Mouse (Mus musculus): ENCODE results near the gene Rhbdd1. TPM values are rescaled to one million over a fixed set of nuclear protein-coding genes. Genes with fewer than 3 reads are reported as not detected.

Rhbdd1 gene
- polyA plus RNA-seq, 1 experiment from 2014 or later = 6.6 TPM

DNA sequence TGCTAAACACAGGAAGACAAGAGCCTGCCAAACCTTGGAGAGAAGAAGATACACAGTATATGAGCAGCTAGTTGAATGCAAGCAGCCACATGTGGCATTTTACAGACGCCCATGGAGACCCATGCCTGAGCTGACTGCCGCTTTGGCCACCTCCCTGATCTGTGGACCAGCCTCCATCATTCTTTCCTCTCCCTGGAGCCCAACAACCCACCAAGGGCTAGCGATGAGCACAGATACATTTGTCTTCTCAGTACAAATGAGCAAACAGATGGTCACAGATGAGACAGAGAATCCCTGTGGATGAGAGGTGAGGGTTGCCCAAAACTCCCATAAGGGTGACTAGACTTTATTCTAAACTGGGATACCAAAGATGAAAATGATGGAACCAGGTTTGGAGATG, 137.8 kb downstream of the Rhbdd1 start:
- no peak for ATAC-seq (ENCODE audit: insufficient number of reproducible peaks, insufficient read depth, low FRiP score, low read depth)
- H3K4me2 ChIP-seq (replicated peaks; ENCODE audit: low read depth, low read length) = no peak overlapping the region
- 87% methylated on average over 3 of the region's 3 CpGs for WGBS

DNA sequence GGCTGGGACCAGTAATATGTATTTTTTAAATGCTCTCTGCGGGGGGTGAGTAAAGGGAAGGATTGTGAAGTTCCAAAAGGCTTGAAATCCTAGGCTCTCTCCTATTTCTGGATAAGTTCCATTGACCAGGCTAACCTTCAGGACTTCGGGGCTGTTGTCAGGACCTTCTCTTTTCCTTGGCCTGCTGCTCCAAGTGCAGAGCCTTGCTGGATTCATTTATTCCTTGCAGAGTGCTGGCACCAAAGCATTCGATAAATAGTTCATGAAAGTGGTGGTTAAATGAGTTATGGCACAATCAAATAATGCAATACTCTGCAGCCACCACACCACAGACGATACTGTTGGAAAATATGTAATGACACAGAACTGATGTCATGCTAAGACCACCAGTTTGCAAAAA, 143.1 kb downstream of the Rhbdd1 start:
- ATAC-seq (ENCODE audit: insufficient number of reproducible peaks, insufficient read depth, low FRiP score, low read depth) = no peak
- Histone ChIP-seq H3K27ac (ENCODE audit: low read length) (no peak overlapping the region), H3K9ac (replicated peaks; ENCODE audit: low read depth, low read length) (no peak overlapping the region), H3K4me1 (ENCODE audit: control insufficient read depth, insufficient read depth, low read length) (no peaks in the 10 kb centered on the region), H3K36me3 (ENCODE audit: control insufficient read depth, insufficient read depth, low read length) (no peaks in the 10 kb centered on the region), H3K4me3 (ENCODE audit: low read depth, low read length) (no peak overlapping the region), H3K4me2 (replicated peaks; ENCODE audit: low read depth, low read length) (no peak overlapping the region), H3K27me3 (ENCODE audit: control insufficient read depth, insufficient read depth, low read length) (no peaks in the 10 kb centered on the region), H3K9me3 (ENCODE audit: control insufficient read depth, low read depth, low read length) (no peaks in the 10 kb centered on the region)
- WGBS = 77% methylated on average over 4 of the region's 4 CpGs

More for the DNA sequence above, 137.8 kb downstream of the Rhbdd1 start:
- H3K9me3 ChIP-seq (ENCODE audit: control insufficient read depth, low read depth, low read length) = no peaks in the 10 kb centered on the region
- H3K9ac ChIP-seq (replicated peaks; ENCODE audit: low read depth, low read length) = no peak overlapping the region
- no peak overlapping the region for H3K27ac ChIP-seq (ENCODE audit: low read length)
- no peaks in the 10 kb centered on the region for H3K4me1 ChIP-seq (ENCODE audit: control insufficient read depth, insufficient read depth, low read length)
- no peak overlapping the region for H3K4me3 ChIP-seq (ENCODE audit: low read depth, low read length)
- H3K27me3 ChIP-seq (ENCODE audit: control insufficient read depth, insufficient read depth, low read length) = no peaks in the 10 kb centered on the region
- H3K36me3 ChIP-seq (ENCODE audit: control insufficient read depth, insufficient read depth, low read length) = no peaks in the 10 kb centered on the region

DNA sequence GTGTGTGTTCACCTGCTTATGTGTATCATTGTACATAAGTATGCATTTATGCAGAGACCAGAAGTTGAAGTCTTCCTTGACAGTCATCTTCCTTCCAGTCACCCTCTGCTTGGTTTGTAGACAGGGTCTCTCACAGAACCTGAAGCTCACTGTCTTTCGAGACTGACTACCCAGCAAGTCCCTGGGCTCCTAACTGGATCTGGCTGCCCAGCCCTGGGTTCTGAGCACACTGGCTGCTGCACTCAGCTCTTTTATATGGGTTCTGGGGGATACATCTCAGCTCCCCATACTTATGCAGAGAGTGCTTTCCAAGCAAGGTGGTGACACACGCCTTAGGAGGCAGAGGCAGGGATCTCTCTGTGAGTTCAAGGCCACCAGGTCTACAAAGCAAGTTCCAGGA, 143.7 kb downstream of the Rhbdd1 start:
- WGBS = 84% methylated on average over 2 of the region's 2 CpGs
- H3K27me3 ChIP-seq (ENCODE audit: control insufficient read depth, insufficient read depth, low read length) = no peaks in the 10 kb centered on the region
- no peaks in the 10 kb centered on the region for H3K4me1 ChIP-seq (ENCODE audit: control insufficient read depth, insufficient read depth, low read length)
- H3K4me3 ChIP-seq (ENCODE audit: low read depth, low read length) = no peak overlapping the region
- no peak for ATAC-seq (ENCODE audit: insufficient number of reproducible peaks, insufficient read depth, low FRiP score, low read depth)
- no peak overlapping the region for H3K4me2 ChIP-seq (replicated peaks; ENCODE audit: low read depth, low read length)
- H3K36me3 ChIP-seq (ENCODE audit: control insufficient read depth, insufficient read depth, low read length) = no peaks in the 10 kb centered on the region
- no peak overlapping the region for H3K27ac ChIP-seq (ENCODE audit: low read length)
- no peak overlapping the region for H3K9ac ChIP-seq (replicated peaks; ENCODE audit: low read depth, low read length)
- no peaks in the 10 kb centered on the region for H3K9me3 ChIP-seq (ENCODE audit: control insufficient read depth, low read depth, low read length)

DNA sequence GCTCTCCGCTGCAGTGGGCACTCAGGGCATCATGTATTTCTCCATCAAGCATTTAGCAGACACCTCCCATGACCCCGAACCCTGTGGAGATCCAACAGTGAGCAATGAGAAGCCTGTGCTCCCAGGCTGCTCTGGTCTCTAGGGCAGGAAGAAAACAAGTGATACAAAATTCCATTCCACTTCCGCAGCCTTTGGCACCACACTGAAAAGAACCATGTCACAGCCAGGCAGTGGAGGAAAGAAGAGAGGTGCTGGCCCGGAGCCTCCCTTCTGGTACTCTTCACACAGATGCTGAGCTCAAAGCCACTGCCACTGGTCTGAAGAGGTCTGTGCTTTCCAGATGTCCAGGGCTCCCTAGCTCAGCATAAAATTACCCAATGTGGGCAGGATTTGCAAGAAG, 144.8 kb downstream of the Rhbdd1 start:
- Histone ChIP-seq H3K27me3 (ENCODE audit: control insufficient read depth, insufficient read depth, low read length) (no peaks in the 10 kb centered on the region), H3K4me1 (ENCODE audit: control insufficient read depth, insufficient read depth, low read length) (no peaks in the 10 kb centered on the region), H3K27ac (ENCODE audit: low read length) (no peak overlapping the region), H3K36me3 (ENCODE audit: control insufficient read depth, insufficient read depth, low read length) (no peaks in the 10 kb centered on the region), H3K4me2 (replicated peaks; ENCODE audit: low read depth, low read length) (no peak overlapping the region), H3K9ac (replicated peaks; ENCODE audit: low read depth, low read length) (no peak overlapping the region), H3K9me3 (ENCODE audit: control insufficient read depth, low read depth, low read length) (no peaks in the 10 kb centered on the region), H3K4me3 (ENCODE audit: low read depth, low read length) (no peak overlapping the region)
- WGBS = 75% methylated on average over 4 of the region's 4 CpGs
- no peak for ATAC-seq (ENCODE audit: insufficient number of reproducible peaks, insufficient read depth, low FRiP score, low read depth)

DNA sequence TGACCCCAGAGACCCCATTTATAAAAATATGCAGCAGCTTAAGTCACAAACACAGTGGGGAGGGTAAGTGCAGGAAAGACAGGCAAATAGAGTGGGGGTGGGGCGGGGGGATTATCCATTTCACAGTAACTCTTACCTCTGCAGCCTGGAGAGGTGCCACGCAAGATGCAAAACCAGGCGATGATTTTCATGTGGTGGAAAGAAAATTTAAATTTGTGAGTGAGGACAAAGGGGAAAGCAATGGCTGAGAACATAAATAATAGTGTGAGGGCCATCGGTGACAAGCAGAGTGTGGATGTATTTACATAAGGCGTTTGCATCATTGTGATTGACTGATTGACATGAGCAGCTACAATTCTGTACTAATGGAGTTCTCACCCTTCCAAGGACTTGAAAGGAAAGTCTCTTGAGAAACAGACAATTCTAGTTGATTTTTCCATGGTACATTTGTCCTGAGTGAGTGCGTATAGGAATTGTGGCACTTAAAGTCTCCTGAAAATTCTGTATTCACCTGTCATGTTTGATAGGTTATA, 149.1 kb downstream of the Rhbdd1 start:
- WGBS = 44% methylated on average over 6 of the region's 6 CpGs
- no peak overlapping the region for H3K27ac ChIP-seq (ENCODE audit: low read length)
- H3K4me1 ChIP-seq (ENCODE audit: control insufficient read depth, insufficient read depth, low read length) = no peaks in the 10 kb centered on the region
- H3K4me2 ChIP-seq (replicated peaks; ENCODE audit: low read depth, low read length) = no peak overlapping the region
- H3K9me3 ChIP-seq (ENCODE audit: control insufficient read depth, low read depth, low read length) = no peaks in the 10 kb centered on the region
- H3K9ac ChIP-seq (replicated peaks; ENCODE audit: low read depth, low read length) = no peak overlapping the region
- no peak overlapping the region for H3K4me3 ChIP-seq (ENCODE audit: low read depth, low read length)
- no peaks in the 10 kb centered on the region for H3K27me3 ChIP-seq (ENCODE audit: control insufficient read depth, insufficient read depth, low read length)
- ATAC-seq (ENCODE audit: insufficient number of reproducible peaks, insufficient read depth, low FRiP score, low read depth) = no peak
- H3K36me3 ChIP-seq (ENCODE audit: control insufficient read depth, insufficient read depth, low read length) = no peaks in the 10 kb centered on the region

DNA sequence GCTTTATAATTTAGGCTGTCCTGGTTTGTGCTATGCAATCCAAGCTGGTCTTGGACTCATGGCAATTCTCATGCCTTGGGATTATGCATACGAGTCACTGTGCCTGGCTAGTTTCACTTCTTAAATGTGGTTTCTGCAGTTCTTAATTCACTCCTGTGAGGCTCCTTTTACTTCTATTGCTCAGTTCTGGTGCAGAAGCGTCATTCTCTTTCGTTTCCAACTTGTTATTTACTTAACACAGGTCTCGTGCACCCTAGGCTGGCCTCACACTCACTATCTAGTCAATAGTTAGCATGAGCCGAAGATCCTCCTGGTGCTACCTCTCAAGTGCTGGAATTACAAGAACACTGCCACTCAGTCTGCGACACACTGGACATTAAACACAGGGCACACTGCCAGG, 152.6 kb downstream of the Rhbdd1 start:
- H3K4me3 ChIP-seq (ENCODE audit: low read depth, low read length) = no peak overlapping the region
- H3K36me3 ChIP-seq (ENCODE audit: control insufficient read depth, insufficient read depth, low read length) = no peaks in the 10 kb centered on the region
- H3K4me2 ChIP-seq (replicated peaks; ENCODE audit: low read depth, low read length) = no peak overlapping the region
- no peaks in the 10 kb centered on the region for H3K9me3 ChIP-seq (ENCODE audit: control insufficient read depth, low read depth, low read length)
- no peak overlapping the region for H3K9ac ChIP-seq (replicated peaks; ENCODE audit: low read depth, low read length)
- no peak overlapping the region for H3K27ac ChIP-seq (ENCODE audit: low read length)
- H3K4me1 ChIP-seq (ENCODE audit: control insufficient read depth, insufficient read depth, low read length) = no peaks in the 10 kb centered on the region
- no peaks in the 10 kb centered on the region for H3K27me3 ChIP-seq (ENCODE audit: control insufficient read depth, insufficient read depth, low read length)
- 63% methylated on average over 6 of the region's 6 CpGs for WGBS
- no peak for ATAC-seq (ENCODE audit: insufficient number of reproducible peaks, insufficient read depth, low FRiP score, low read depth)

DNA sequence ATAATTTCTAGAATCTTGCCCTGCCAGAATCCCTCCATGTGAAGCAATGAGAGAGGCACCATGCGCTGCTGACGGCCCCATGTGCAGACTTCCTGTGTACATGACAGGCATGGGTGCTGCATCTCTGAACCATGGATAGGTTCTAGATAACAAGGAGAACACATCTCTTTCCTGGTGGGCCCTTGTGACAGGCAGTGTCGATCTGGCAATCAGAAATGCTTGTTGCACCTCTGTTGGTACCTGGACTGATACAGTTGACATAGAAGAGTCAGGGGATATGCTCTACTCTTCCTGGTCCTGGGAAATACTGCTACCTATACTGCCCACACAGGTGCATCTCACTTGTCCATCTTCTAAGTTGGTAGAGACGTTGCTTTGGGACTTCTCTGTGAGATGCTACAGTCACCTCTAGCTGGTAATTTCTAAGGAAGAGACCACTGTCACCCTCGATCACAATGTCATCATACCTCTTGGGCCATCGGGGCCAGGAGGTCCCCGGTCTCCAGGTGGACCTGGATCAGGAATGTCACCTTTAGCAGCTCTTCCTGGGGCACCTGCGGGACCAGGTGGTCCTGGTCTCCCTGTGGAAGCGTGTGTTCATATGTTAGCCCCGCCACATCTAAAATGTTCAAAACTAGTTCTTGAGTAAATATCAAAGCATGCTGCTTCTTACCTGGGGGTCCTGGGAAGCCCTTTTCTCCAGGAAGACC, 154.4 kb downstream of the Rhbdd1 start:
- Histone ChIP-seq H3K9ac (replicated peaks; ENCODE audit: low read depth, low read length) (no peak overlapping the region), H3K9me3 (ENCODE audit: control insufficient read depth, low read depth, low read length) (no peaks in the 10 kb centered on the region), H3K4me3 (ENCODE audit: low read depth, low read length) (no peak overlapping the region), H3K4me1 (ENCODE audit: control insufficient read depth, insufficient read depth, low read length) (no peaks in the 10 kb centered on the region), H3K27ac (ENCODE audit: low read length) (no peak overlapping the region), H3K27me3 (ENCODE audit: control insufficient read depth, insufficient read depth, low read length) (no peaks in the 10 kb centered on the region), H3K36me3 (ENCODE audit: control insufficient read depth, insufficient read depth, low read length) (no peaks in the 10 kb centered on the region), H3K4me2 (replicated peaks; ENCODE audit: low read depth, low read length) (no peak overlapping the region)
- ATAC-seq (ENCODE audit: insufficient number of reproducible peaks, insufficient read depth, low FRiP score, low read depth) = no peak
- 89% methylated on average over 10 of the region's 10 CpGs for WGBS

DNA sequence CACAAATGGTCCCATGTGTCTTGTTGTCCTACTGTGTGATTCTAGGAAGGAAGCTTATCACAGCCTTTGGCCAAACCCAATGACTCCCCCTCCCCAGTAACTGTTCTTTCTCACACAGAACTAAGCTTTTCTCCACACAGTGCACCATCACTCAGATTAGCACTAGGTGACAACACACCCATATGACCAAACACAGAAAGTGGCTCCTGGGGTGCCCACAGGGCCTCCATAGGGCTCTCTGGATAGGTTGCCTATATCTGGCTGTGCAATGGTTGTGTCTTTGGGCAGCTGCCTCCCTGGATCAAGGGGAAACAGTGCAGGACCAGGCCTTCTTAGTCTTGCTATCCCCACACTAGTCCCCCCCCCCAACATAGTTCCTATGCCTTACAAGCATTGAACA, 157.2 kb downstream of the Rhbdd1 start:
- ATAC-seq (ENCODE audit: insufficient number of reproducible peaks, insufficient read depth, low FRiP score, low read depth) = no peak
- Histone ChIP-seq H3K9ac (replicated peaks; ENCODE audit: low read depth, low read length) (no peak overlapping the region), H3K4me3 (ENCODE audit: low read depth, low read length) (no peak overlapping the region), H3K4me2 (replicated peaks; ENCODE audit: low read depth, low read length) (no peak overlapping the region), H3K36me3 (ENCODE audit: control insufficient read depth, insufficient read depth, low read length) (no peaks in the 10 kb centered on the region), H3K27ac (ENCODE audit: low read length) (no peak overlapping the region), H3K4me1 (ENCODE audit: control insufficient read depth, insufficient read depth, low read length) (no peaks in the 10 kb centered on the region), H3K9me3 (ENCODE audit: control insufficient read depth, low read depth, low read length) (no peaks in the 10 kb centered on the region), H3K27me3 (ENCODE audit: control insufficient read depth, insufficient read depth, low read length) (no peaks in the 10 kb centered on the region)

DNA sequence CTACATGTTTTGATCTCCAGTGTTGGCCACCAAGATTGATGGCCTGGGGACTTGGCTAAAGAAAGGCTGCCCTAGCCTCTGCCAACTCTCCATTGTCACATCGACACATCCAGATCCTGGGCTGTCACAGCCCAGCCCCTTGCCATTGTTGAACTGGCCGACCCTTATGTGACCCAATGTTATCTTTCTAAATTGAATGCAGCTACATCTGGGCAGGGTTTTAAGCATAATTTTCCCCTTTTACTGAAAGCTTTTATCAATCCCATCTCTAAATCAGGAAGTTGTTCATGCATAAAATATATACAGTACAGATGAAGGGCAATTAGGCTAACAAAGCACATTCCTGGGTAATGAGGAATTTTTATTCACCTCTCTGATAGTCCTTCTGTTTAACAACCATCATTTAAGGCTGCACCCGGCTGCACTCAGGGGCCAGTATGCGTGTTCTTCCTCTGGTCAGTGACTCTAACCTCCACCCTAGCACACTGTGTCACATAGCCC, 158.3 kb downstream of the Rhbdd1 start:
- H3K4me1 ChIP-seq (ENCODE audit: control insufficient read depth, insufficient read depth, low read length) = no peaks in the 10 kb centered on the region
- no peak for ATAC-seq (ENCODE audit: insufficient number of reproducible peaks, insufficient read depth, low FRiP score, low read depth)
- H3K36me3 ChIP-seq (ENCODE audit: control insufficient read depth, insufficient read depth, low read length) = no peaks in the 10 kb centered on the region
- no peak overlapping the region for H3K27ac ChIP-seq (ENCODE audit: low read length)
- H3K4me2 ChIP-seq (replicated peaks; ENCODE audit: low read depth, low read length) = no peak overlapping the region
- H3K9me3 ChIP-seq (ENCODE audit: control insufficient read depth, low read depth, low read length) = no peaks in the 10 kb centered on the region
- H3K9ac ChIP-seq (replicated peaks; ENCODE audit: low read depth, low read length) = no peak overlapping the region
- H3K27me3 ChIP-seq (ENCODE audit: control insufficient read depth, insufficient read depth, low read length) = no peaks in the 10 kb centered on the region
- H3K4me3 ChIP-seq (ENCODE audit: low read depth, low read length) = no peak overlapping the region
- WGBS = 35% methylated on average over 4 of the region's 4 CpGs

Measured in stomach, embryonic 14.5 days (tissue).